Mouse (Mus musculus): Measurements from ENCODE around the gene Sox2. TPM values are rescaled to one million over a fixed set of nuclear protein-coding genes. Genes with fewer than 3 reads are reported as not detected.

The Sox2 gene
- polyA plus RNA-seq, 1 experiment: not detected

DNA sequence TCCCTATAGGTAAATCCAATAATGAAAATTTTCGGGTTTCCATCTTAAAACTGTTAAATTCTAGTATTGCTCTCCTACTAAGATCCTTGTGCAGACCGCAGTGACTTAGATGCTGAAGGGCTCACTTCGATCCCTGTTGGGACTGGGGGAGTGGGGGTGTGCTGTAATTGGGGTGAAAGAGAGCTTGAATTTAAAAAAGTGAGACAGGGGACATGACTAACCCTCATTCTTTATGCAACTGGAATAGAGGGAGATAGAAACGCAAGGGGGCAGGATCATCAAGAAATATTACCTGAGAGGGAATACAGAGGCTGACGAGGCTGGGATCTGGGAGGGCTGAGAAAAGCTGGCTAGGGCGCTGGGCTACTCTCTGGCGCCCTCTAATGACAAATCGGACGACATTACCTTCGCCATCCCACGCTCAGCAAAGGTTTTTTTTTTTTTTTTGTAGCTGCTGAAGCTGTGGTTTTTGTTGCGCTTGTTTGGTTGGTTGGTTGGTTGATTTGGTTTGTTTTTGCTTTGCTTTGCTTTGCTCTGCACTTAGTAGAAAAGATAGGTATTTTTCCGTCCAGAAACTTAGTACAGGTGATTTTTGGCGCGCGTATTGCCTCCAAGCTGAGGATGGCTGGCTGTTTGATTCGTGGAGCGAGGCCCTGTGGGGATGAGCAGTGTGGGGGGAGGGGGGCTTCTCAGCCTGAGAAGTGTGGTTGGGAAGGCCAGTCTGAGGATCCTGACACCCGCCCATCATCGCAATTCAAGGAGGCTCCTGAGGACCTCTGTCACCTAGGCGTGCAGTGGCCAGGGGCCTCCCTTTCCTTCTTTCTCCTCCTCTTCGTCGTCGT lies 11.0 kb upstream of the Sox2 start:
- Histone ChIP-seq H3K27me3 (ENCODE audit: control insufficient read depth, insufficient read depth, low read length) (peaks cover 33% of the 10 kb centered on the region), H3K4me1 (ENCODE audit: control insufficient read depth, insufficient read depth, insufficient read length, low read length) (no peaks in the 10 kb centered on the region), H3K4me3 (ENCODE audit: low read depth, low read length) (no peak overlapping the region), H3K27ac (ENCODE audit: insufficient read depth, low read depth, low read length) (no peak overlapping the region), H3K36me3 (ENCODE audit: control insufficient read depth, insufficient read depth, low read length) (no peaks in the 10 kb centered on the region)
- 9% methylated on average over 24 of the region's 24 CpGs for WGBS
- TF ChIP-seq CTCF (IDR thresholded peaks at IDR 0.05; ENCODE audit: extremely low read depth, insufficient read length, insufficient replicate concordance, low read depth, low read length): peak; percentile 43; the same call in 1 of the 2 replicates
- TF ChIP-seq POLR2A (IDR thresholded peaks at IDR 0.05; ENCODE audit: low read depth, low read length): no peak

DNA sequence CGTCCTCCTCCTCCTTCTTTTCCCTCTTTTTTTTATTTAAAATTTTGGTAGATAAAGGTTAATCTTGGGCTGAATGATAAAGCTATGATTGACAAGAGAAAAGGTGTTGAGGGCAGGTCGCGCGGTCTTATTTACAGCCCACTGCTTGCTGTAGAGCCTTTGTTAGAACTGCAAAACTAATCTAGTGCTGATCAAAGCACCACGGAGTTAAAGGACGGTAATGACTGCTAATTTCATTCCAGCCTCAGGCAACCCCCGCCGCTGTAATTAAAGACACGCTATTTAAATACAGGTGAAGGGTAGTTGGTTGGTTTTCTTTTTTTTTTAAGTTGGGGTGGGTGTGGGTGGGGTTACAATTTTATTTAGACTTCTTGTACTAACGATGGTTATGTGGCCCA lies 10.3 kb upstream of the Sox2 start:
- Histone ChIP-seq H3K27ac (ENCODE audit: insufficient read depth, low read depth, low read length) (no peak overlapping the region), H3K4me3 (ENCODE audit: low read depth, low read length) (no peak overlapping the region), H3K27me3 (ENCODE audit: control insufficient read depth, insufficient read depth, low read length) (peaks cover 33% of the 10 kb centered on the region), H3K4me1 (ENCODE audit: control insufficient read depth, insufficient read depth, insufficient read length, low read length) (no peaks in the 10 kb centered on the region), H3K36me3 (ENCODE audit: control insufficient read depth, insufficient read depth, low read length) (no peaks in the 10 kb centered on the region)
- 10% methylated on average over 10 of the region's 10 CpGs for WGBS
- TF ChIP-seq POLR2A (IDR thresholded peaks at IDR 0.05; ENCODE audit: low read depth, low read length) (no peak), CTCF (IDR thresholded peaks at IDR 0.05; ENCODE audit: extremely low read depth, insufficient read length, insufficient replicate concordance, low read depth, low read length) (no peak)

DNA sequence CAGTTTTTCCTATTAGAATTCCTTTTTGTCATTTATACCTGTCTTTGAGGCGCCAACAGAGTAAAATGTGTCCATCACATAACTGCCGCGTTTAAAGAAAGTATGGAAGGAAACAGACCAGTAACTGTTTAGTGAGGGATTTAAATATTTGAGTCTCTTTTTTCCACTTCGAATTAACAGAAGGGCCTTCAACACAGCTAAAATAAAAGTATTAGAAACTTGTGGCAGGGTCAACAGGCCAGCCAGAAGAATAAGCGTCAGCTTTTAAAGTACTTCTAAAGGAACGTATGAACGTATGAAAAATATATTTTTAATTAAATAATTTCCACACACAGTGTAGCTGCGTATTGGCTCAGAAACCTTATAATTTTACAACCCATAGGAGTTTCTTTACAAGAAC lies 9.9 kb upstream of the Sox2 start:
- Histone ChIP-seq H3K27ac (ENCODE audit: insufficient read depth, low read depth, low read length) (no peak overlapping the region), H3K27me3 (ENCODE audit: control insufficient read depth, insufficient read depth, low read length) (peaks cover 33% of the 10 kb centered on the region), H3K4me3 (ENCODE audit: low read depth, low read length) (no peak overlapping the region), H3K36me3 (ENCODE audit: control insufficient read depth, insufficient read depth, low read length) (no peaks in the 10 kb centered on the region), H3K4me1 (ENCODE audit: control insufficient read depth, insufficient read depth, insufficient read length, low read length) (no peaks in the 10 kb centered on the region)
- TF ChIP-seq POLR2A (IDR thresholded peaks at IDR 0.05; ENCODE audit: low read depth, low read length) (no peak), CTCF (IDR thresholded peaks at IDR 0.05; ENCODE audit: extremely low read depth, insufficient read length, insufficient replicate concordance, low read depth, low read length) (no peak)
- WGBS: 13% methylated on average over 8 of the region's 8 CpGs

DNA sequence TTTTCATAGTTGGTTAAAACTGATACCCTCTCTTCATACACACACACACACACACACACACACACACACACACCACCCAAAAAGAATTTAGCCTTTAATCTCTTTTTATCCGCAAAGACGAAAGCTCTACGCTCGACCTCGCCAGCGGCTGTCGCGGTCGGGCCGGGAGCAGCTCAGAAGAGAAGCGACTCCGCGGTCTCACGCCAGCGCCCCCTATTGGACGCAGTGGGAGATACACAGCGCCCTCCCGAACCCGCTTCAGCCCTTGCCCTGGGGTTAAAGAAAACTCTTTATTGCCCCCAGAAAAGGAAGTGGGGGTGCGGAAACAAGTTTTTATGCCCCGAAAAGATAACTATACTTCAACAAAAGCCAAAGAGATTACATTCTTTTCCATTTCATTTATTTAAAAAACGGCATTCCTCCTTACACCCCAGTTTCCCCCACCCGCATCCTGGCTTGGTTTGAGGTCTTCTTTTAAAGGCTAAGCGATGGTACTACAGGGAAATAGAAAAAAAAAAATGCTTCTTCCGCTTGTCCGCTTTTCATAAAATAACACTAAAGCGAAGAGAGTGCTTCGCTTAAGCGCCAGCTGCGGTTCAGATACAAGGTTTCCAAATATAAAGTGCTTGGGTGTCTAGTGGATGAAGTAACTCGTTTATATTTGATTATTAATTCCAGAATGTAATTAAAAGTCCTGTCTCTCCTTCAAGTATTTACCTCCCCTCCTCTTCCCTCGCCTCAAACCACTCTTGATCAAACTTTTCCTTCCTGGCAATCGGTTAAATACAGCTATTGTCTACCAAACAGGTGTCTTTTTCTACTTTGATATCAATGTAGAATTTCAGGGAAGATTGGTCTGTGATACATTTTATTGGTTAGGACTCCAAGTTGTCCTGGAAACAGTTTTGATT lies 9.3 kb upstream of the Sox2 start:
- no peaks in the 10 kb centered on the region for H3K4me1 ChIP-seq (ENCODE audit: control insufficient read depth, insufficient read depth, insufficient read length, low read length)
- H3K4me3 ChIP-seq (ENCODE audit: low read depth, low read length): no peak overlapping the region
- WGBS: 10% methylated on average over 33 of the region's 33 CpGs
- H3K27ac ChIP-seq (ENCODE audit: insufficient read depth, low read depth, low read length): no peak overlapping the region
- peak; percentile 47; the same call in 1 of the 2 replicates for TF ChIP-seq CTCF (IDR thresholded peaks at IDR 0.05; ENCODE audit: extremely low read depth, insufficient read length, insufficient replicate concordance, low read depth, low read length)
- TF ChIP-seq POLR2A (IDR thresholded peaks at IDR 0.05; ENCODE audit: low read depth, low read length): no peak
- H3K27me3 ChIP-seq (ENCODE audit: control insufficient read depth, insufficient read depth, low read length): peaks cover 33% of the 10 kb centered on the region
- H3K36me3 ChIP-seq (ENCODE audit: control insufficient read depth, insufficient read depth, low read length): no peaks in the 10 kb centered on the region

DNA sequence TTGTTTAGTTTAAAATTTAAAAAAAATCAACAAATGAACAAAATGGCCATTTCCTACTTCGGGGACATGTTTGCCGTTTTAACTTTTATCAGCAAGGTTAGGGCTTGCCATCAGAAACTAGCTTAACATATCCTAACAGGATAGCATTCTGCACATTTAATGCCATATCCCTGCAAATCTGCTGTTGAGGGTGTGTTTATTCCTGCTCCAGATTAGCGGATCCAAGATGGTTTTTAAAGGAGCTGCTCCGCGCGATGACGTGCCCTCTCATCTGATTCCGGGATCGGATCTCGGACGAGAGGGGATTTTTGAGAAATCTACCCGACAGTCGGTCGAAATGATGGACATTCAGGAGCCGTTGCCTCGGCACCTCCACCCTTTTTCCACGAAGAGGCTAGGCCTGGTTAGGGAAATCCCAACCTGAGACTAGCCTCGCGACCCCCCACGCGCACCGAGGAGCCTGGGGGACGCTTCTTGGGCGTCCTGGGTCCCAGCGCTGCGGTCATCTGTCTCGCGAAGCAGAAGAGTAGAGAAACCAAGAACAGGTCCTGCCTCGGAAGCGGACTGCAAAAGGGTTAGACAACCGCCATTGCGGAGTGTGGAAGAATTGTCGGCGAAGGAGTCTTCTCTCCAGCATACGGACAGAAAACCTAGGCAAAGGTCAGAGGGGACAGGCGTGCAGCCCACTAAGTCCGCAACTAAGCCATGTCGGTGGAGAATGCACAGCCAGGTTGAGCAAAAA lies 8.3 kb upstream of the Sox2 start:
- H3K36me3 ChIP-seq (ENCODE audit: control insufficient read depth, insufficient read depth, low read length): no peaks in the 10 kb centered on the region
- H3K27ac ChIP-seq (ENCODE audit: insufficient read depth, low read depth, low read length): no peak overlapping the region
- H3K4me1 ChIP-seq (ENCODE audit: control insufficient read depth, insufficient read depth, insufficient read length, low read length): no peaks in the 10 kb centered on the region
- H3K27me3 ChIP-seq (ENCODE audit: control insufficient read depth, insufficient read depth, low read length): peaks cover 33% of the 10 kb centered on the region
- 6% methylated on average over 38 of the region's 38 CpGs for WGBS
- H3K4me3 ChIP-seq (ENCODE audit: low read depth, low read length): no peak overlapping the region
- TF ChIP-seq POLR2A (IDR thresholded peaks at IDR 0.05; ENCODE audit: low read depth, low read length): no peak
- TF ChIP-seq CTCF (IDR thresholded peaks at IDR 0.05; ENCODE audit: extremely low read depth, insufficient read length, insufficient replicate concordance, low read depth, low read length): no peak

DNA sequence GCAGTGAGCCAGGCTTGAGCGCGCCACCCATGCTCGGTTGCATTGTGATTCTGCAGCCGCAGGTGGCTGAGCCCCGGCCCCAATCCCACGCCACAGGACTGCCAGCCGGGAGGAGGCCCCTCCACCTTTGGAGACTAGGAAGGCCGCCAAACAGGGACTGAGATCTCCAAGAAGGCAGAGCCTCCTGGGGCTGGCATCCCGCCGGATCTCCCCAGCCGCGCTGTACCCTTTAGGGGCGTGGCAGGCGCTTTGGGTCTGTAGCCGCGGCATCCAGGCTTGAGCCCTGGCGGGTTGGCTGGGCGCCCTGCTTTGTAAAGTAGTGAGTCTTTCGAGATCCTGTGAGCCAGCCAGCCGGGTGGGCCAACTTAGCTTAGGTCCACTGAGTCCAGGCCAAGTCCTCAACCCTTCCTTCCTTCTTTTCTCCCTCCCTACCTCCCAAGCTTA lies 7.7 kb upstream of the Sox2 start:
- Histone ChIP-seq H3K4me3 (ENCODE audit: low read depth, low read length) (no peak overlapping the region), H3K27ac (ENCODE audit: insufficient read depth, low read depth, low read length) (no peak overlapping the region), H3K27me3 (ENCODE audit: control insufficient read depth, insufficient read depth, low read length) (peaks cover 33% of the 10 kb centered on the region), H3K4me1 (ENCODE audit: control insufficient read depth, insufficient read depth, insufficient read length, low read length) (no peaks in the 10 kb centered on the region), H3K36me3 (ENCODE audit: control insufficient read depth, insufficient read depth, low read length) (no peaks in the 10 kb centered on the region)
- no peak for TF ChIP-seq CTCF (IDR thresholded peaks at IDR 0.05; ENCODE audit: extremely low read depth, insufficient read length, insufficient replicate concordance, low read depth, low read length)
- WGBS: 1% methylated on average over 20 of the region's 20 CpGs

Data from small intestine, adult 2 months (tissue).